Mouse (Mus musculus) midbrain, embryonic 11.5 days (tissue): ENCODE measurements at regions not wholly inside any gene's neighbourhood (a gene's known extent, or its start where the extent isn't known, plus 50 kb on each side); places are given as distances from the start of the nearest gene placed in this dataset.

Source experiments
- ATAC-seq: fragments of 200-750 bp; cut with Nextera tagmentation; 2 replicates; pipeline ENCODE4 v1.8.0; 2017; ENCODE audit warnings: moderate TSS enrichment, moderate library complexity; ENCODE audit not compliant: low FRiP score
- DNase-seq: peaks from one replicate; pipeline ENCODE4 v3.0.0; 2015; ENCODE audit warnings: low spot score; ENCODE audit errors: missing footprints
- H3K27ac ChIP-seq: fragments of 300-500 bp; sonication (generic); 2 replicates; pipeline ENCODE4 v1.5.1; 2014; ENCODE audit warnings: low read depth, low read length
- H3K27me3 ChIP-seq: fragments of 300-500 bp; sonication (generic); 2 replicates; pipeline ENCODE4 v1.6.1; 2014; ENCODE audit warnings: mild to moderate bottlenecking, low read length, moderate library complexity, mixed read lengths; ENCODE audit not compliant: control insufficient read depth, insufficient read depth
- H3K36me3 ChIP-seq: fragments of 300-500 bp; sonication (generic); 2 replicates; pipeline ENCODE4 v1.6.1; 2014; ENCODE audit warnings: mild to moderate bottlenecking, low read length, moderate library complexity, mixed read lengths; ENCODE audit not compliant: control insufficient read depth, insufficient read depth
- H3K4me1 ChIP-seq: fragments of 300-500 bp; sonication (generic); 2 replicates; pipeline ENCODE4 v1.6.1; 2014; ENCODE audit warnings: low read length; ENCODE audit not compliant: control insufficient read depth, insufficient read depth
- H3K4me2 ChIP-seq: fragments of 300-500 bp; sonication (generic); 2 replicates; pipeline ENCODE4 v1.6.1; 2014; ENCODE audit warnings: mild to moderate bottlenecking, moderate library complexity
- H3K4me3 ChIP-seq: fragments of 300-500 bp; sonication (generic); 2 replicates; pipeline ENCODE4 v1.5.1; 2014; ENCODE audit warnings: low read depth, low read length
- H3K9ac ChIP-seq: fragments of 300-500 bp; sonication (generic); 2 replicates; pipeline ENCODE4 v1.6.1; 2014; ENCODE audit warnings: low read length
- H3K9me3 ChIP-seq: fragments of 300-500 bp; sonication (generic); 2 replicates; pipeline ENCODE4 v1.6.1; 2016; ENCODE audit warnings: low read length; ENCODE audit not compliant: control insufficient read depth
- WGBS: fragments of 180-500 bp; shearing (Covaris S2); extraction: QIAGEN DNeasy Blood & Tissue Kit; methylation state at CpG from one replicate; pipeline ENCODE4 v1.1.7; 2014; 5-methylcytosine and 5-hydroxymethylcytosine counted together

GRCm38 (mm10) chr7:83474986-83475385 lies 109.7 kb upstream of the Tmc3 start:
- Histone ChIP-seq H3K4me2 (no peak overlapping the region), H3K27me3 (no peaks in the 10 kb centered on the region), H3K9ac (no peak overlapping the region), H3K36me3 (no peaks in the 10 kb centered on the region), H3K4me1 (no peaks in the 10 kb centered on the region), H3K9me3 (no peaks in the 10 kb centered on the region), H3K27ac (no peak overlapping the region), H3K4me3 (no peak overlapping the region)
- 89% methylated on average over 3 of the region's 3 CpGs for WGBS
- DNase-seq (peak; percentile 81), ATAC-seq (no peak)

- Histone ChIP-seq H3K9ac (no peak overlapping the region), H3K27ac (no peak overlapping the region), H3K4me2 (no peak overlapping the region), H3K4me1 (no peaks in the 10 kb centered on the region), H3K4me3 (no peak overlapping the region), H3K9me3 (no peaks in the 10 kb centered on the region), H3K36me3 (no peaks in the 10 kb centered on the region), H3K27me3 (no peaks in the 10 kb centered on the region)
- ATAC-seq (no peak), DNase-seq (peak; percentile 41)
- WGBS, result 85% methylated on average over 8 of the region's 8 CpGs
Measured at GRCm38 (mm10) chr7:83475438-83476160, 109.1 kb upstream of the Tmc3 start.

DNA sequence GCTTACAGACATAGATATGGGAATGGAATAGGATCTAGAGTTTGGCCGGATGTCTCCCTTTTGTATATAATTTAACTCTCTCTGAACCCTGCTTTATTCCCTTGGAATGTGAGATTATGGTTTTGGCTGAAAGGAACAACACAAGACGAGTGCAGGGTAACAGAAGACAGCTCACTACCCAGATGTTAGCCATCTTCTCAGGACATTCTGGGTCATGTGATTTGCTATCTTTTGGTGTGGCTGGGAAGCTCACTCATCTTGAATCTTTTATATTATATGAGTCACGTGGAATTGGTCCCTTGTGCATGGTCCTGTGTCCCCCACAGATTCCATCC lies 108.6 kb upstream of the Tmc3 start:
- Histone ChIP-seq H3K4me2 (no peak overlapping the region), H3K27ac (no peak overlapping the region), H3K27me3 (no peaks in the 10 kb centered on the region), H3K4me3 (no peak overlapping the region), H3K4me1 (no peaks in the 10 kb centered on the region), H3K36me3 (no peaks in the 10 kb centered on the region), H3K9me3 (no peaks in the 10 kb centered on the region), H3K9ac (no peak overlapping the region)
- peak; percentile 23 for DNase-seq
- no peak for ATAC-seq
- WGBS, result 71% methylated on average over 3 of the region's 3 CpGs

DNA sequence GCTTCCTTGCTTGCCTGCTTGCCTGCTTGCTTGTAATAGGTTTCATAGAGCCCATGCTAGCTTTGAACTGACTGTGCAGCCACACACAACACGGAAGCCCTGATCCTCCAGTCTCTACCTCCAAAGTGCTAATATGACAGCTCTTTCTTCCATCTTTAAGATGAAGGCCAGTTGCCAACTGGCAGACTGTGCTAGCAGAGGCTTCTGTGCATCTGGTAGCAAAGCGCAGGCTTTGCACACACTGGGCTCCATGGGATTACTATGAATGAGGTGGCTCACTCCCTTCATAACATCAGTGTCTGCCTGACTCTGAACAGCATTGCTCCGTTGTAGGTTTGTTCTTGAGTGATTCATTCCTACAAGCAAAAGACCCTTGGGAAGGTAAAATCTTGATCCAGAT lies 107.9 kb upstream of the Tmc3 start:
- H3K4me3 ChIP-seq, result no peak overlapping the region
- no peaks in the 10 kb centered on the region for H3K9me3 ChIP-seq
- H3K4me1 ChIP-seq, result no peaks in the 10 kb centered on the region
- WGBS, result 91% methylated on average over 3 of the region's 3 CpGs
- H3K27me3 ChIP-seq, result no peaks in the 10 kb centered on the region
- no peak overlapping the region for H3K27ac ChIP-seq
- H3K36me3 ChIP-seq, result no peaks in the 10 kb centered on the region
- ATAC-seq (no peak), DNase-seq (peak; percentile 10)
- no peak overlapping the region for H3K4me2 ChIP-seq
- H3K9ac ChIP-seq, result no peak overlapping the region

- Histone ChIP-seq H3K4me1 (no peaks in the 10 kb centered on the region), H3K9ac (no peak overlapping the region), H3K4me2 (no peak overlapping the region), H3K27ac (no peak overlapping the region), H3K27me3 (no peaks in the 10 kb centered on the region), H3K4me3 (no peak overlapping the region), H3K36me3 (no peaks in the 10 kb centered on the region), H3K9me3 (no peaks in the 10 kb centered on the region)
- WGBS, result 59% methylated on average over 7 of the region's 7 CpGs
- ATAC-seq (no peak), DNase-seq (peak; percentile 64)
Measured at GRCm38 (mm10) chr7:83477661-83478121, 107.0 kb upstream of the Tmc3 start.

DNA sequence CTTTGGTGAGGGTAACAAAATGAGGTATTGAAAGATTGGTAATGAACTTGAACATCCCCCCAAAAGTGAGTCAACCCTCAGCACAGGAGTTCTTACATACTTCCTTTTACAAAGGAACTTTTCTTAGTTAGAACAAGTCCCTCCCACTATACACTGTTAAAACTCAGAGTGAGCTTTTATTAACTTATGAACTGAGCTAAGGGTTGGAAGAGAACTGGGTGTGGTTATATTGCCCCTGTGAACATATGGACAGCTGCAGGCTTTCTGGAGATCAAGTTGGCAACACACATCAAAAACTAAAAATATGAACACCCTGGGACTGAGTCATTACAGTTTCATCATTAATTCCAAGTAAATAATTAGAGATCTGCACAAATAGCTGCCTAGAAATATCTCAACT lies 103.1 kb upstream of the Tmc3 start:
- H3K9ac ChIP-seq, result no peak overlapping the region
- ATAC-seq (no peak), DNase-seq (no peak)
- no peak overlapping the region for H3K4me2 ChIP-seq
- H3K27ac ChIP-seq, result no peak overlapping the region
- H3K9me3 ChIP-seq, result no peaks in the 10 kb centered on the region
- H3K36me3 ChIP-seq, result no peaks in the 10 kb centered on the region
- no peaks in the 10 kb centered on the region for H3K27me3 ChIP-seq
- H3K4me1 ChIP-seq, result no peaks in the 10 kb centered on the region
- no peak overlapping the region for H3K4me3 ChIP-seq

DNA sequence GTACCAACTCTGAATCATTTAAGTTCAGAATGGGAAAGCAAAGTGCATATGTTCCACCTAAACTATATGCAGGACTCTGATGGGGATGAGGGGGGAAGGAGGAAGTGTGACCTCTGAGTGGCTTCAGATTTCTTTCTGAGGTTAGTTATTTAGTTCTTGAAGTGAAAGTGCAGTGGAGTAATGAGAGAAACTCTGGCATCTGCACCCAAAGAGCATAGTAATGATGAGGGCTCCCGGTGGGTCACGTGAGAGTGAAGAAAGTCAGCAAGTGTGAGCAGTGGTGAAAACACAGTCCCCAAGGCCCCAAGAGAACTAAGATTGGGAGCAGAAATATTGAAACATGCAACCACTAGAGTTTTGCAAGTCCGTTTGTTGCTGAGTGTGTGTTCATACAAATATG lies 102.5 kb upstream of the Tmc3 start:
- H3K36me3 ChIP-seq, result no peaks in the 10 kb centered on the region
- no peak overlapping the region for H3K4me3 ChIP-seq
- no peaks in the 10 kb centered on the region for H3K9me3 ChIP-seq
- ATAC-seq, result no peak
- no peak overlapping the region for H3K27ac ChIP-seq
- no peaks in the 10 kb centered on the region for H3K4me1 ChIP-seq
- 88% methylated on average over 3 of the region's 3 CpGs for WGBS
- DNase-seq, result peak; percentile 33
- H3K9ac ChIP-seq, result no peak overlapping the region
- H3K4me2 ChIP-seq, result no peak overlapping the region
- H3K27me3 ChIP-seq, result no peaks in the 10 kb centered on the region

- WGBS, result 81% methylated on average over 7 of the region's 7 CpGs
- no peaks in the 10 kb centered on the region for H3K36me3 ChIP-seq
- no peaks in the 10 kb centered on the region for H3K4me1 ChIP-seq
- H3K27me3 ChIP-seq, result no peaks in the 10 kb centered on the region
- H3K9me3 ChIP-seq, result no peaks in the 10 kb centered on the region
- ATAC-seq (no peak), DNase-seq (peak; percentile 53)
- H3K4me3 ChIP-seq, result no peak overlapping the region
- no peak overlapping the region for H3K27ac ChIP-seq
- no peak overlapping the region for H3K9ac ChIP-seq
- no peak overlapping the region for H3K4me2 ChIP-seq
Measured at GRCm38 (mm10) chr7:83482671-83483304, 101.9 kb upstream of the Tmc3 start.

DNA sequence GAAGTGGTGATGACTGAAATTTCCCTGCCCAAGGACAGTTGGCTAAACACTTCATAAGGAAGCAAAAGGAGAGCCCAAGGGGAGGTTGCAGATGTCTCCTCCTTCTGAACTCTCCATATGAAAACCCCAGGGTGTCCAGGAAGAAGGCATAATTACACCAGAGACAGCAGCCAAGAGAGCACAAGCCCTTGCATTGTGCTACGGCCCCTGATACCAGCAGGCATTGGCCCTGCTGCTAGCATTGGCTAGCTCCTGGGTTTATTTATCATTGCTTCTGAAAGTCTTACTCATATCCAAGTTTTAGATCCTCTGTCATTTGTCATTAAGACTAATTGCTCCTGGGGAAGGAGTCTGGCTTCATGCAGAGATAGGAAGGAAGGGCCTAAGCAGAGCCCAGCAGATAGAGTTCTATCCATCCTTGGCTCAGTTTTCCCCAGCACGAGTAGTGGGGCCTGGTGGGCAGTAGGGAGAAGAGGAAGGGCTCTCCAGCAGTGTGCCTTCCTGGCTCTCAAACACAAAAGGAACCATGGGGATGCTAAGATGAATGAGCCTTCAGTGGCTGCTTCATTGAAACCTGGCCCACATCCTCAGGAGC lies 98.5 kb upstream of the Tmc3 start:
- Histone ChIP-seq H3K27me3 (no peaks in the 10 kb centered on the region), H3K36me3 (no peaks in the 10 kb centered on the region), H3K4me2 (no peak overlapping the region), H3K4me3 (no peak overlapping the region), H3K9ac (no peak overlapping the region), H3K4me1 (no peaks in the 10 kb centered on the region), H3K9me3 (no peaks in the 10 kb centered on the region), H3K27ac (no peak overlapping the region)
- ATAC-seq (no peak), DNase-seq (peak; percentile 56)
- WGBS, result 67% methylated on average over 2 of the region's 2 CpGs
